Mouse (Mus musculus): ENCODE results near the gene Sec31a. TPM values are rescaled to one million over a fixed set of nuclear protein-coding genes. Genes with fewer than 3 reads are reported as not detected.

Sec31a gene
- total RNA-seq, 2 experiments from 2014 or later: 101 to 103 TPM

GRCm38 (mm10) chr5:100352986-100353848, 62.8 kb downstream of the Sec31a start:
- DNase-seq (ENCODE audit: low spot score in 2 of 2): no peak

GRCm38 (mm10) chr5:100350907-100351456, 65.1 kb downstream of the Sec31a start:
- no peak for DNase-seq (ENCODE audit: low spot score in 2 of 2)

- peak; percentile 44 to 47 for DNase-seq (ENCODE audit: low spot score in 2 of 2)
Measured at GRCm38 (mm10) chr5:100349287-100350215, 66.5 kb downstream of the Sec31a start.

- DNase-seq (ENCODE audit: low spot score in 2 of 2): no peak
Measured at GRCm38 (mm10) chr5:100345118-100345517, 70.9 kb downstream of the Sec31a start.

- DNase-seq (ENCODE audit: low spot score in 2 of 2): no peak
Measured at GRCm38 (mm10) chr5:100343087-100343486, 72.9 kb downstream of the Sec31a start.

GRCm38 (mm10) chr5:100342422-100342821, 73.6 kb downstream of the Sec31a start:
- DNase-seq (ENCODE audit: low spot score in 2 of 2): no peak

GRCm38 (mm10) chr5:100341042-100341441, 75.0 kb downstream of the Sec31a start:
- DNase-seq (ENCODE audit: low spot score in 2 of 2): no peak

- no peak for DNase-seq (ENCODE audit: low spot score in 2 of 2)
Measured at GRCm38 (mm10) chr5:100337852-100338251, 78.2 kb downstream of the Sec31a start.

- no peak for DNase-seq (ENCODE audit: low spot score in 2 of 2)
Measured at GRCm38 (mm10) chr5:100336876-100337275, 79.2 kb downstream of the Sec31a start.

GRCm38 (mm10) chr5:100335581-100336080, 80.4 kb downstream of the Sec31a start:
- DNase-seq (ENCODE audit: low spot score in 2 of 2): peak in 1 of 2 experiments; percentile 61

GRCm38 (mm10) chr5:100334686-100335085, 81.3 kb downstream of the Sec31a start:
- no peak for DNase-seq (ENCODE audit: low spot score in 2 of 2)

- DNase-seq (ENCODE audit: low spot score in 2 of 2): no peak
Measured at GRCm38 (mm10) chr5:100333607-100334380, 82.2 kb downstream of the Sec31a start.

GRCm38 (mm10) chr5:100332300-100333004, 83.6 kb downstream of the Sec31a start:
- no peak for DNase-seq (ENCODE audit: low spot score in 2 of 2)

GRCm38 (mm10) chr5:100331636-100332035, 84.4 kb downstream of the Sec31a start:
- no peak for DNase-seq (ENCODE audit: low spot score in 2 of 2)

- DNase-seq (ENCODE audit: low spot score in 2 of 2): peak; percentile 83 to 84
Measured at GRCm38 (mm10) chr5:100322081-100322480, 94.0 kb downstream of the Sec31a start.

GRCm38 (mm10) chr5:100317842-100318241, 98.2 kb downstream of the Sec31a start:
- DNase-seq (ENCODE audit: low spot score in 2 of 2): no peak

- DNase-seq (ENCODE audit: low spot score in 2 of 2): no peak
Measured at GRCm38 (mm10) chr5:100317010-100317409, 99.0 kb downstream of the Sec31a start.

- no peak for DNase-seq (ENCODE audit: low spot score in 2 of 2)
Measured at GRCm38 (mm10) chr5:100315646-100316045, 100.4 kb downstream of the Sec31a start.

- no peak for DNase-seq (ENCODE audit: low spot score in 2 of 2)
Measured at GRCm38 (mm10) chr5:100312391-100312790, 103.6 kb downstream of the Sec31a start.
